Comparison of ENCODE assay signal across 13 mouse cellular contexts in the genomic region with DNA sequence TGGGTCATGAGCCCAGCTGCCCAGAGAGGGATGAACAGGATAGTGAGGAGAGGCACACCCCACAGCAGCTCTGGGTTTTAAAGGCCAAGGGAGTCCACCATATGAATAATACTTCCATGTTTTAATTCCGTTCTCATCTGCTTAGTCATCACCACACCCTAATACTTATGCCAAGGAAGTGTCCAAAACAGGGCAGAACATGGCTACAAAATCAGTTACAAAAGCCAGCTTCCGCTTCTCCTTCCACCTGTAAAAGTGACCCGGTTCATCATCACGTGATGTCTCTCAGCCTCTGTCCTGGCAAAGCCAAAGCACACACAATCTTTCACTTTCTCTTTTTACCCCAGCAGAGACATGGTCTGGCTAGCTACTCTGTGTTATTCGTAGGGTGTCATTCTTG. TPM values are rescaled to one million over a fixed set of nuclear protein-coding genes. Genes with fewer than 3 reads are reported as not detected.
DNase-seq lines count a peak whose midpoint lies in the region; ATAC-seq and TF ChIP-seq lines count a peak whose summit lies in the region.
"Had no signal": no experiment of that assay in that cellular context is flagged by ENCODE, and none has a peak within 500 bp of the region (broad histone marks: within the 10 kb centered on the region; RNA-seq: fewer than 3 reads in every experiment).

No protein-coding gene starts in this region.

- no peak overlapping the region for H3K9ac ChIP-seq in midbrain, embryonic 16.5 days (ENCODE audit: low read depth, low read length)
- H3K9ac ChIP-seq: embryonic facial prominence, embryonic 12.5 days; heart, embryonic 15.5 days had no signal

- TF ChIP-seq CTCF in gastrocnemius, adult 2 months (IDR thresholded peaks at IDR 0.05): no peak

- intact Hi-C loops in gastrocnemius, adult 2 months (cut with DNase I): loop anchor here (10.0 kb wide), 1 partner anchor 185 kb away; no protein-coding TSS in a partner anchor
- intact Hi-C loops in left cerebral cortex, postnatal 14 days (cut with DNase I): no loop called here

- peak overlapping the region; percentile 66 for H3K27ac ChIP-seq in gastrocnemius, adult 2 months
- peak overlapping the region; percentile 90 for H3K27ac ChIP-seq in macrophage
- no peak overlapping the region for H3K27ac ChIP-seq in midbrain, embryonic 16.5 days (ENCODE audit: low read length)
- H3K27ac ChIP-seq: embryonic facial prominence, embryonic 12.5 days; heart, embryonic 15.5 days had no signal

- no peaks in the 10 kb centered on the region for H3K9me3 ChIP-seq in midbrain, embryonic 16.5 days (replicated peaks; ENCODE audit: control insufficient read depth, low read length, poor library complexity, severe bottlenecking)
- H3K9me3 ChIP-seq: embryonic facial prominence, embryonic 12.5 days; heart, embryonic 15.5 days had no signal

- H3K4me2 ChIP-seq in midbrain, embryonic 16.5 days (ENCODE audit: low read length): no peak overlapping the region
- H3K4me2 ChIP-seq: embryonic facial prominence, embryonic 12.5 days; heart, embryonic 15.5 days; midbrain, embryonic 11.5 days had no signal

- no peaks in the 10 kb centered on the region for H3K27me3 ChIP-seq in midbrain, embryonic 16.5 days (ENCODE audit: control insufficient read depth, insufficient read depth, low read depth, low read length)
- H3K27me3 ChIP-seq: embryonic facial prominence, embryonic 12.5 days; heart, embryonic 15.5 days had no signal

- 6% methylated on average over 5 of the region's 5 CpGs for WGBS in macrophage (ENCODE audit: missing documents)
- 88% methylated on average over 5 of the region's 5 CpGs for WGBS in midbrain, embryonic 16.5 days

- H3K4me3 ChIP-seq in gastrocnemius, adult 2 months: peak overlapping the region; percentile 47
- H3K4me3 ChIP-seq in macrophage (ENCODE audit: inconsistent target): no peak overlapping the region
- no peak overlapping the region for H3K4me3 ChIP-seq in midbrain, embryonic 16.5 days (ENCODE audit: low read depth, low read length)
- H3K4me3 ChIP-seq: embryonic facial prominence, embryonic 12.5 days; heart, embryonic 15.5 days had no signal

- peak; percentile 25 for DNase-seq in gastrocnemius, adult 2 months
- DNase-seq in gastrocnemius, postnatal 10 days: no peak
- peak; percentile 33 to 41 for DNase-seq in urinary bladder, postnatal 36 days (ENCODE audit: low spot score in 2 of 2)
- DNase-seq in urinary bladder, postnatal 4 days (ENCODE audit: low spot score in 2 of 2): no peak
- DNase-seq in cerebellum, postnatal 14 days: no peak
- no peak for DNase-seq in left cerebral cortex, postnatal 14 days (ENCODE audit: low spot score in 2 of 2)
- DNase-seq: layer of hippocampus, adult 9-11 months; thymus, postnatal 14 days had no signal

- H3K79me2 ChIP-seq in macrophage (ENCODE audit: inconsistent target): no peaks in the 10 kb centered on the region

- ATAC-seq in midbrain, embryonic 16.5 days: no peak

- H3K36me3 ChIP-seq in macrophage (ENCODE audit: inconsistent target): no peaks in the 10 kb centered on the region
- no peaks in the 10 kb centered on the region for H3K36me3 ChIP-seq in midbrain, embryonic 16.5 days (ENCODE audit: control insufficient read depth, insufficient read depth, low read length)
- H3K36me3 ChIP-seq: embryonic facial prominence, embryonic 12.5 days; heart, embryonic 15.5 days had no signal

- no peaks in the 10 kb centered on the region for H3K4me1 ChIP-seq in midbrain, embryonic 16.5 days (ENCODE audit: control insufficient read depth, insufficient read depth, low read length)
- H3K4me1 ChIP-seq: embryonic facial prominence, embryonic 12.5 days; heart, embryonic 15.5 days had no signal

RNA-seq across cellular contexts. Expression of a gene that starts 8.9 kb away (rescaled TPM):
- total RNA-seq in gastrocnemius, adult 2 months (2021): 1 to 10 TPM; 4.7 to 9.0 TPM
- 10 to 100 TPM; 15.9 to 20.0 TPM for total RNA-seq in gastrocnemius, postnatal 10 days (2021)
- total RNA-seq in macrophage (2018; cell fraction: chromatin; rRNA removed): 100 to 1,000 TPM in 3 of 26 experiments, 10 to 100 TPM in 23; 13.2 to 140 (median 50.9) TPM
- 10 to 100 TPM; 13.6 to 67.0 (median 29.6) TPM for total RNA-seq in macrophage (2018; cell fraction: cytosol; rRNA removed)
- total RNA-seq in macrophage (2018; cell fraction: nucleus; rRNA removed): 100 to 1,000 TPM in 3 of 26 experiments, 10 to 100 TPM in 23; 18.0 to 115 (median 43.6) TPM
- polyA plus RNA-seq in macrophage (2018): 26.1 to 41.3 TPM (median 35.1 TPM) in 3 replicates
- 29.8 and 32.0 TPM in 2 replicates for polyA plus RNA-seq in midbrain, embryonic 16.5 days (2015; fragmentation: Nextera tagmentation; extraction: Ambion mirVana)
- total RNA-seq in left cerebral cortex, postnatal 14 days (2021): 10 to 100 TPM; 22.9 to 24.1 TPM

Comparison
In these comparisons a context has a peak if more than half of its experiments do, and no peak if none do; other contexts are left out.
1. DNase-seq: peak in gastrocnemius, adult 2 months (single experiment) and urinary bladder, postnatal 36 days (2 of 2); none in gastrocnemius, postnatal 10 days (single experiment), urinary bladder, postnatal 4 days (0 of 2), cerebellum, postnatal 14 days (0 of 2) and left cerebral cortex, postnatal 14 days (0 of 2).